Mouse (Mus musculus): ENCODE results near the gene Fgfr2.

The Fgfr2 gene

GRCm38 (mm10) chr7:130215348-130216252 is 2907.6 kb downstream of the Fgfr2 start:
- DNase-seq, result peak; percentile 43

GRCm38 (mm10) chr7:130213156-130213555 is 2910.0 kb downstream of the Fgfr2 start:
- no peak for DNase-seq

- DNase-seq, result no peak
Observed at GRCm38 (mm10) chr7:130211411-130211810, 2911.7 kb downstream of the Fgfr2 start.

GRCm38 (mm10) chr7:130208601-130209000 is 2914.5 kb downstream of the Fgfr2 start:
- no peak for DNase-seq

- no peak for DNase-seq
Observed at GRCm38 (mm10) chr7:130206181-130206582, 2917.0 kb downstream of the Fgfr2 start.

GRCm38 (mm10) chr7:130205140-130205539 is 2918.0 kb downstream of the Fgfr2 start:
- DNase-seq, result no peak

- DNase-seq, result no peak
Observed at GRCm38 (mm10) chr7:130201020-130201419, 2922.1 kb downstream of the Fgfr2 start.

GRCm38 (mm10) chr7:130199951-130200350 is 2923.2 kb downstream of the Fgfr2 start:
- DNase-seq, result no peak

GRCm38 (mm10) chr7:130199317-130199716 is 2923.8 kb downstream of the Fgfr2 start:
- DNase-seq, result no peak

GRCm38 (mm10) chr7:130195081-130195480 is 2928.1 kb downstream of the Fgfr2 start:
- DNase-seq, result no peak

- DNase-seq, result no peak
Observed at GRCm38 (mm10) chr7:130190329-130190975, 2932.7 kb downstream of the Fgfr2 start.

GRCm38 (mm10) chr7:130189901-130190300 is 2933.2 kb downstream of the Fgfr2 start:
- no peak for DNase-seq

- no peak for DNase-seq
Observed at GRCm38 (mm10) chr7:130188108-130188507, 2935.0 kb downstream of the Fgfr2 start.

- no peak for DNase-seq
Observed at GRCm38 (mm10) chr7:130184864-130185263, 2938.3 kb downstream of the Fgfr2 start.

- no peak for DNase-seq
Observed at GRCm38 (mm10) chr7:130183960-130184359, 2939.2 kb downstream of the Fgfr2 start.

GRCm38 (mm10) chr7:130182551-130182950 is 2940.6 kb downstream of the Fgfr2 start:
- DNase-seq, result no peak

- peak; percentile 49 for DNase-seq
Observed at GRCm38 (mm10) chr7:130178991-130179390, 2944.2 kb downstream of the Fgfr2 start.

- DNase-seq, result no peak
Observed at GRCm38 (mm10) chr7:130177009-130177408, 2946.1 kb downstream of the Fgfr2 start.

- no peak for DNase-seq
Observed at GRCm38 (mm10) chr7:130174525-130174924, 2948.6 kb downstream of the Fgfr2 start.

GRCm38 (mm10) chr7:130173914-130174313 is 2949.2 kb downstream of the Fgfr2 start:
- DNase-seq, result peak; percentile 22

GRCm38 (mm10) chr7:130170144-130170543 is 2953.0 kb downstream of the Fgfr2 start:
- no peak for DNase-seq

- DNase-seq, result no peak
Observed at GRCm38 (mm10) chr7:130168296-130168695, 2954.9 kb downstream of the Fgfr2 start.

- DNase-seq, result no peak
Observed at GRCm38 (mm10) chr7:130167261-130167660, 2955.9 kb downstream of the Fgfr2 start.

GRCm38 (mm10) chr7:130166190-130166589 is 2957.0 kb downstream of the Fgfr2 start:
- DNase-seq, result no peak

All from right cerebral cortex, postnatal 4 days (tissue).